Mouse (Mus musculus): Measurements from ENCODE around the gene Srxn1. TPM values are rescaled to one million over a fixed set of nuclear protein-coding genes. Genes with fewer than 3 reads are reported as not detected.

Gene Srxn1
- total and polyA plus RNA-seq, 3 experiments = not detected

DNA sequence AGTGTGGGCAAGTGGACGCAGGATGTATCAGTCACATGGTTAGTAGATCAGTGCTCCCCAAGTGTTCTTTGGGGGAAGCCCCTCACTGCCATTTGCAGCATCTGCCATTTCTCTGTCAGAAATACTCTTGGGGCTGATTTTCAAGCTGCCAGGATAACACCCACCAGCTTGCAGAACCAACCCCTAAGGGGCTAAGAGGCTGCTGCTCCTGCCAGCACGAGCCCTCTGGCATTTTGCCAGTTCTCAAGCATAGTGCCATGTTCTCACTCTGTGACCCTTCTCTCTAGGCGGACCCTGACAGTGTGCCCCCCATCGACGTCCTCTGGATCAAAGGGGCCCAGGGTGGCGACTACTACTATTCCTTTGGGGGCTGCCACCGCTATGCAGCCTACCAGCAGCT is 3.4 kb downstream of the Srxn1 start:
- H3K79me2 ChIP-seq (replicated peaks; ENCODE audit: control insufficient read depth, extremely low read depth, insufficient read depth, poor library complexity, severe bottlenecking) = no peaks in the 10 kb centered on the region
- no peaks in the 10 kb centered on the region for H3K4me1 ChIP-seq (ENCODE audit: control insufficient read depth in 1 of 2, insufficient read depth in 2 of 2)
- peaks cover 60% of the 10 kb centered on the region for H3K27me3 ChIP-seq (replicated peaks)
- in situ Hi-C loops (cut with MboI; ENCODE audit: low pct_ligation_motif_present, low pct_unique_long_range_greater_than_20kb, low sequenced_read_pairs) = no loop called here
- no peak for DNase-seq (ENCODE audit: extremely low read depth)
- dilution Hi-C loops (cut with MboI; ENCODE audit: extremely low pct_ligation_motif_present, extremely low pct_unique_long_range_greater_than_20kb, low sequenced_read_pairs) = no loop called here
- peaks cover 19% of the 10 kb centered on the region for H3K9me3 ChIP-seq (replicated peaks; ENCODE audit: low read length)
- H3K9ac ChIP-seq (ENCODE audit: insufficient read depth, low read depth) = no peak overlapping the region
- TF ChIP-seq ETS1 (conservative IDR thresholded peaks at IDR 0.05; ENCODE audit: low read depth, low read length) = no peak
- no peak for TF ChIP-seq ZNF384 (IDR thresholded peaks at IDR 0.05; ENCODE audit: low read depth, low read length)
- no peak overlapping the region for H3K4me3 ChIP-seq (replicated peaks in 1 of 3; ENCODE audit: low read depth in 2 of 3, low read length in 2 of 3, poor library complexity in 1 of 3)
- no peaks in the 10 kb centered on the region for H3K36me3 ChIP-seq (replicated peaks in 1 of 2; ENCODE audit: control insufficient read depth in 1 of 2, insufficient read depth in 1 of 2, low read length in 1 of 2)
- H3K4me2 ChIP-seq (ENCODE audit: insufficient read depth, low read depth, poor library complexity, severe bottlenecking) = no peak overlapping the region
- H3K27ac ChIP-seq (ENCODE audit: insufficient read depth, low read depth) = no peak overlapping the region

DNA sequence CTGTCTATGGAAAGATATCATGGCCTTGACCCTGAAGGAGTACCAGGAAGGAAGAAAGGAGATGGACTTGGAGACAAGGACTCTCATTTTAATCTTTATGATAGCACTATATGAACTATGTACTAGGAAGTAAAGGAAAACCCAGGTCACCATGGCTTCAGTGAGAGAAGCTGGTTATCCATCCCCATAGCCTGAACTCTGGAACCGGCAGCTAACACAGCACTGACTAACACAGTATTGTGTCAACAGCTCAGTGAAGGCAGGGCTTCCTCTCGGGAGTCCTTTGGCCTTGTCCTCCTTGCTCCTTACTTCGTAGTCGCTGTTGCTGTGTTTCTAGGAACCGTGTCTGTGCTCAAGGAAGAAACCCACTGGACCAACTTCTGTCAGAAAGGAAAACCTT is 4.1 kb downstream of the Srxn1 start:
- Histone ChIP-seq H3K4me1 (ENCODE audit: control insufficient read depth in 1 of 2, insufficient read depth in 2 of 2) (no peaks in the 10 kb centered on the region), H3K79me2 (replicated peaks; ENCODE audit: control insufficient read depth, extremely low read depth, insufficient read depth, poor library complexity, severe bottlenecking) (no peaks in the 10 kb centered on the region), H3K9me3 (replicated peaks; ENCODE audit: low read length) (peaks cover 19% of the 10 kb centered on the region), H3K4me2 (ENCODE audit: insufficient read depth, low read depth, poor library complexity, severe bottlenecking) (no peak overlapping the region), H3K36me3 (replicated peaks in 1 of 2; ENCODE audit: control insufficient read depth in 1 of 2, insufficient read depth in 1 of 2, low read length in 1 of 2) (no peaks in the 10 kb centered on the region), H3K9ac (ENCODE audit: insufficient read depth, low read depth) (no peak overlapping the region), H3K27me3 (replicated peaks) (peaks cover 64% of the 10 kb centered on the region), H3K4me3 (replicated peaks in 1 of 3; ENCODE audit: low read depth in 2 of 3, low read length in 2 of 3, poor library complexity in 1 of 3) (no peak overlapping the region), H3K27ac (ENCODE audit: insufficient read depth, low read depth) (no peak overlapping the region)
- no peak for DNase-seq (ENCODE audit: extremely low read depth)
- TF ChIP-seq KAT2A (IDR thresholded peaks at IDR 0.05; ENCODE audit: insufficient replicate concordance, low read length) (no peak), CTCF (conservative IDR thresholded peaks at IDR 0.05 in 1 of 2, IDR thresholded peaks at IDR 0.05 in 1 of 2; ENCODE audit: low read depth in 2 of 2, low read length in 2 of 2) (no peak), USF2 (conservative IDR thresholded peaks at IDR 0.05; ENCODE audit: low read depth, low read length) (no peak), JUN (IDR thresholded peaks at IDR 0.05; ENCODE audit: insufficient read depth, low read depth, low read length) (no peak), NELFE (IDR thresholded peaks at IDR 0.05; ENCODE audit: low read depth, low read length) (no peak), MAZ (IDR thresholded peaks at IDR 0.05; ENCODE audit: low read depth, low read length) (no peak), USF1 (IDR thresholded peaks at IDR 0.05; ENCODE audit: low read depth, low read length) (no peak), ZKSCAN1 (IDR thresholded peaks at IDR 0.05; ENCODE audit: borderline replicate concordance, low read depth, low read length) (no peak)
- in situ Hi-C loops (cut with MboI; ENCODE audit: low pct_ligation_motif_present, low pct_unique_long_range_greater_than_20kb, low sequenced_read_pairs) (no loop called here), dilution Hi-C loops (cut with MboI; ENCODE audit: extremely low pct_ligation_motif_present, extremely low pct_unique_long_range_greater_than_20kb, low sequenced_read_pairs) (no loop called here)

GRCm38 (mm10) chr2:152111311-152111710 is 6.0 kb downstream of the Srxn1 start:
- Histone ChIP-seq H3K27me3 (replicated peaks) (peaks cover 82% of the 10 kb centered on the region), H3K9ac (ENCODE audit: insufficient read depth, low read depth) (no peak overlapping the region), H3K27ac (ENCODE audit: insufficient read depth, low read depth) (no peak overlapping the region), H3K4me2 (ENCODE audit: insufficient read depth, low read depth, poor library complexity, severe bottlenecking) (no peak overlapping the region), H3K4me1 (ENCODE audit: control insufficient read depth in 1 of 2, insufficient read depth in 2 of 2) (peaks cover 0 to 7% of the 10 kb centered on the region in 2 experiments; a peak in 2 of 4 replicates), H3K79me2 (replicated peaks; ENCODE audit: control insufficient read depth, extremely low read depth, insufficient read depth, poor library complexity, severe bottlenecking) (no peaks in the 10 kb centered on the region), H3K36me3 (replicated peaks in 1 of 2; ENCODE audit: control insufficient read depth in 1 of 2, insufficient read depth in 1 of 2, low read length in 1 of 2) (no peaks in the 10 kb centered on the region), H3K4me3 (replicated peaks in 1 of 3; ENCODE audit: low read depth in 2 of 3, low read length in 2 of 3, poor library complexity in 1 of 3) (no peak overlapping the region), H3K9me3 (replicated peaks; ENCODE audit: low read length) (peaks cover 11% of the 10 kb centered on the region)
- dilution Hi-C loops (cut with MboI; ENCODE audit: extremely low pct_ligation_motif_present, extremely low pct_unique_long_range_greater_than_20kb, low sequenced_read_pairs) = no loop called here
- in situ Hi-C loops (cut with MboI; ENCODE audit: low pct_ligation_motif_present, low pct_unique_long_range_greater_than_20kb, low sequenced_read_pairs) = loop anchor here (10.0 kb wide), 1 partner anchor 253 kb away; no protein-coding TSS in a partner anchor
- no peak for DNase-seq (ENCODE audit: extremely low read depth)
- TF ChIP-seq SMC3 (IDR thresholded peaks at IDR 0.05; ENCODE audit: low read depth, low read length) (no peak), GABPA (IDR thresholded peaks at IDR 0.05; ENCODE audit: insufficient replicate concordance, low read depth, low read length) (no peak), ZMIZ1 (IDR thresholded peaks at IDR 0.05; ENCODE audit: low read depth, low read length) (no peak), CHD2 (IDR thresholded peaks at IDR 0.05; ENCODE audit: low read length) (no peak), MAFK (IDR thresholded peaks at IDR 0.05; ENCODE audit: insufficient replicate concordance, low read length) (no peak), ZNF384 (IDR thresholded peaks at IDR 0.05; ENCODE audit: low read depth, low read length) (no peak), POLR2A (IDR thresholded peaks at IDR 0.05; ENCODE audit: low read depth, low read length) (no peak), ETS1 (conservative IDR thresholded peaks at IDR 0.05; ENCODE audit: low read depth, low read length) (no peak)
